Mouse (Mus musculus) adrenal gland, postnatal 25 days (tissue): ENCODE measurements around the gene Itgbl1. TPM values are rescaled to one million over a fixed set of nuclear protein-coding genes. Genes with fewer than 3 reads are reported as not detected.
"Not testable (repeated sequence)": the region's sequence is repeated elsewhere in the genome, so short reads cannot be mapped to it uniquely, and the experiment has no call there.

Experiments
- DNase-seq: peaks from one replicate; pipeline ENCODE4 v3.0.0; 2021; ENCODE audit warnings: mixed read lengths
- long read RNA-seq: library from polyadenylated mRNA; stranded (forward); transcript quantifications from one replicate; pipeline ENCODE4 v2.0.0, GENCODE M21; 2021
- total RNA-seq: library from RNA; stranded (reverse); gene quantifications from 2 replicates; pipeline ENCODE4 v1.2.3, GENCODE M21; 2021

The Itgbl1 gene
- total RNA-seq, result 1.0 and 1.2 TPM in 2 replicates
- long read RNA-seq, partial matches to known transcripts, result 0 of 1 reads
- long read RNA-seq, other reads (novel, unspliced or antisense), result 1 of 1 reads

- peak; percentile 6 for DNase-seq
Observed at GRCm38 (mm10) chr14:123659921-123660385, at the start of gene Itgbl1. Itgbl1 (plus strand) TSS chr14:123659971.

GRCm38 (mm10) chr14:123622969-123623368, 36.8 kb upstream of the Itgbl1 start:
- no peak for DNase-seq

GRCm38 (mm10) chr14:123626501-123627179, 33.1 kb upstream of the Itgbl1 start, which contains the start of gene Nalcn:
Nalcn (minus strand) TSS chr14:123627144.
- DNase-seq, result peak; percentile 24

GRCm38 (mm10) chr14:123627180-123627562, 32.6 kb upstream of the Itgbl1 start:
- DNase-seq, result no peak

- DNase-seq, result peak; percentile 15
Observed at GRCm38 (mm10) chr14:123661091-123661491, 1.3 kb downstream of the Itgbl1 start.

- peak; percentile 3 for DNase-seq
Observed at GRCm38 (mm10) chr14:123662386-123662785, 2.6 kb downstream of the Itgbl1 start.

- no peak for DNase-seq
Observed at GRCm38 (mm10) chr14:123663206-123663605, 3.4 kb downstream of the Itgbl1 start.

GRCm38 (mm10) chr14:123664451-123664850, 4.7 kb downstream of the Itgbl1 start:
- no peak for DNase-seq

- DNase-seq, result not testable (repeated sequence)
Observed at GRCm38 (mm10) chr14:123671076-123671475, 11.3 kb downstream of the Itgbl1 start.

GRCm38 (mm10) chr14:123678091-123678490, 18.3 kb downstream of the Itgbl1 start:
- DNase-seq, result no peak

GRCm38 (mm10) chr14:123714751-123715150, 55.0 kb downstream of the Itgbl1 start:
- no peak for DNase-seq

- DNase-seq, result no peak
Observed at GRCm38 (mm10) chr14:123742055-123742454, 82.3 kb downstream of the Itgbl1 start.

GRCm38 (mm10) chr14:123751017-123751416, 91.2 kb downstream of the Itgbl1 start:
- no peak for DNase-seq

- no peak for DNase-seq
Observed at GRCm38 (mm10) chr14:123759534-123759933, 99.8 kb downstream of the Itgbl1 start.

- no peak for DNase-seq
Observed at GRCm38 (mm10) chr14:123760079-123760478, 100.3 kb downstream of the Itgbl1 start.

- no peak for DNase-seq
Observed at GRCm38 (mm10) chr14:123801744-123802143, 142.0 kb downstream of the Itgbl1 start.

- no peak for DNase-seq
Observed at GRCm38 (mm10) chr14:123837662-123838061, 177.9 kb downstream of the Itgbl1 start.

GRCm38 (mm10) chr14:123843675-123844425, 184.1 kb downstream of the Itgbl1 start:
- DNase-seq, result no peak

GRCm38 (mm10) chr14:123864531-123864930, 204.8 kb downstream of the Itgbl1 start:
- DNase-seq, result no peak

- DNase-seq, result no peak
Observed at GRCm38 (mm10) chr14:123865779-123866726, 206.3 kb downstream of the Itgbl1 start.

- no peak for DNase-seq
Observed at GRCm38 (mm10) chr14:123927903-123928302, 268.1 kb downstream of the Itgbl1 start.

- no peak for DNase-seq
Observed at GRCm38 (mm10) chr14:123966531-123966930, 306.8 kb downstream of the Itgbl1 start.
